In genomic region chr4:133247806-133248449, GRCm38 (mm10) we compare ENCODE assay signal across 13 mouse cellular contexts. TPM values are rescaled to one million over a fixed set of nuclear protein-coding genes. Genes with fewer than 3 reads are reported as not detected.
A peak's percentile ranks its signal among the peaks of the same experiment; 100 is the strongest.
DNase-seq lines count a peak whose midpoint lies in the region; ATAC-seq and TF ChIP-seq lines count a peak whose summit lies in the region.
"Had no signal": no experiment of that assay in that cellular context is flagged by ENCODE, and none has a peak within 500 bp of the region (broad histone marks: within the 10 kb centered on the region; RNA-seq: fewer than 3 reads in every experiment).

No protein-coding gene starts in this region.

- no peak overlapping the region for H3K4me3 ChIP-seq in midbrain, embryonic 11.5 days (ENCODE audit: low read depth, low read length)
- H3K4me3 ChIP-seq in midbrain, embryonic 15.5 days = no peak overlapping the region
- H3K4me3 ChIP-seq in liver, embryonic 15.5 days (replicated peaks) = peak overlapping the region; percentile 17
- no peak overlapping the region for H3K4me3 ChIP-seq in stomach, postnatal 0 days (ENCODE audit: low read depth, low read length)
- H3K4me3 ChIP-seq in midbrain, embryonic 10.5 days = no peak overlapping the region
- H3K4me3 ChIP-seq: intestine, embryonic 15.5 days; midbrain, embryonic 12.5 days had no signal

- DNase-seq in midbrain, embryonic 11.5 days (ENCODE audit: low spot score, missing footprints) = peak; percentile 21
- DNase-seq in stomach, postnatal 0 days (ENCODE audit: low spot score) = peak; percentile 50
- DNase-seq in Muller cell, postnatal 12 days (ENCODE audit: inconsistent ontology term) = no peak
- DNase-seq in midbrain, embryonic 10.5 days (ENCODE audit: low spot score) = no peak
- no peak for DNase-seq in adrenal gland, postnatal 14 days
- DNase-seq: cerebellum, adult 18-20 months; lung, adult 2 months had no signal

- no peaks in the 10 kb centered on the region for H3K9me3 ChIP-seq in midbrain, embryonic 11.5 days (ENCODE audit: control insufficient read depth, low read length)
- no peaks in the 10 kb centered on the region for H3K9me3 ChIP-seq in midbrain, embryonic 15.5 days
- H3K9me3 ChIP-seq in liver, embryonic 15.5 days (replicated peaks) = no peaks in the 10 kb centered on the region
- no peaks in the 10 kb centered on the region for H3K9me3 ChIP-seq in stomach, postnatal 0 days (ENCODE audit: control insufficient read depth, low read length)
- no peaks in the 10 kb centered on the region for H3K9me3 ChIP-seq in midbrain, embryonic 10.5 days (replicated peaks)
- H3K9me3 ChIP-seq: intestine, embryonic 15.5 days; midbrain, embryonic 12.5 days had no signal

- no peak for TF ChIP-seq EP300 in stomach, postnatal 0 days (optimal IDR thresholded peaks at IDR 0.05)

- 77% methylated on average over 13 of the region's 13 CpGs for WGBS in midbrain, embryonic 11.5 days
- 79% methylated on average over 13 of the region's 13 CpGs for WGBS in midbrain, embryonic 15.5 days
- WGBS in liver, embryonic 15.5 days (ENCODE audit: insufficient replicate concordance) = 23% methylated on average over 13 of the region's 13 CpGs
- 67% methylated on average over 13 of the region's 13 CpGs for WGBS in stomach, postnatal 0 days
- WGBS in midbrain, embryonic 10.5 days = 77% methylated on average over 13 of the region's 13 CpGs

- H3K9ac ChIP-seq in midbrain, embryonic 11.5 days (ENCODE audit: low read length) = no peak overlapping the region
- no peak overlapping the region for H3K9ac ChIP-seq in midbrain, embryonic 15.5 days
- H3K9ac ChIP-seq in liver, embryonic 15.5 days = peak overlapping the region; percentile 19; the same call in 1 of the 2 replicates
- no peak overlapping the region for H3K9ac ChIP-seq in stomach, postnatal 0 days (ENCODE audit: low read length)
- H3K9ac ChIP-seq: intestine, embryonic 15.5 days; midbrain, embryonic 12.5 days had no signal

- no peak overlapping the region for H3K4me2 ChIP-seq in midbrain, embryonic 11.5 days
- no peak overlapping the region for H3K4me2 ChIP-seq in midbrain, embryonic 15.5 days
- peak overlapping the region; percentile 59 for H3K4me2 ChIP-seq in liver, embryonic 15.5 days
- no peak overlapping the region for H3K4me2 ChIP-seq in stomach, postnatal 0 days (replicated peaks; ENCODE audit: low read depth)
- H3K4me2 ChIP-seq: intestine, embryonic 15.5 days; midbrain, embryonic 12.5 days had no signal

- H3K27ac ChIP-seq in midbrain, embryonic 11.5 days (ENCODE audit: low read depth, low read length) = no peak overlapping the region
- H3K27ac ChIP-seq in midbrain, embryonic 15.5 days = no peak overlapping the region
- peak overlapping the region; percentile 82 for H3K27ac ChIP-seq in liver, embryonic 15.5 days (replicated peaks)
- H3K27ac ChIP-seq in stomach, postnatal 0 days (replicated peaks) = no peak overlapping the region
- H3K27ac ChIP-seq in midbrain, embryonic 10.5 days (replicated peaks) = no peak overlapping the region
- H3K27ac ChIP-seq: intestine, embryonic 15.5 days; midbrain, embryonic 12.5 days had no signal

- H3K4me1 ChIP-seq in midbrain, embryonic 11.5 days (ENCODE audit: control insufficient read depth, insufficient read depth, low read length) = peaks cover 10% of the 10 kb centered on the region
- peaks cover 11% of the 10 kb centered on the region for H3K4me1 ChIP-seq in midbrain, embryonic 15.5 days
- H3K4me1 ChIP-seq in liver, embryonic 15.5 days (replicated peaks) = peaks cover 76% of the 10 kb centered on the region
- no peaks in the 10 kb centered on the region for H3K4me1 ChIP-seq in stomach, postnatal 0 days (replicated peaks; ENCODE audit: control insufficient read depth, insufficient read depth)
- H3K4me1 ChIP-seq in midbrain, embryonic 10.5 days = peaks cover 32% of the 10 kb centered on the region

- peaks cover 49% of the 10 kb centered on the region for H3K27me3 ChIP-seq in midbrain, embryonic 11.5 days (ENCODE audit: control insufficient read depth, insufficient read depth, low read length)
- peaks cover 78% of the 10 kb centered on the region for H3K27me3 ChIP-seq in midbrain, embryonic 15.5 days (replicated peaks)
- H3K27me3 ChIP-seq in liver, embryonic 15.5 days = peaks cover 78% of the 10 kb centered on the region
- H3K27me3 ChIP-seq in stomach, postnatal 0 days (ENCODE audit: control insufficient read depth, insufficient read depth, low read length) = no peaks in the 10 kb centered on the region
- peaks cover 100% of the 10 kb centered on the region for H3K27me3 ChIP-seq in midbrain, embryonic 10.5 days (ENCODE audit: low read depth, poor library complexity, severe bottlenecking)

- no peaks in the 10 kb centered on the region for H3K36me3 ChIP-seq in midbrain, embryonic 11.5 days (ENCODE audit: control insufficient read depth, insufficient read depth, low read length)
- no peaks in the 10 kb centered on the region for H3K36me3 ChIP-seq in midbrain, embryonic 15.5 days (replicated peaks)
- no peaks in the 10 kb centered on the region for H3K36me3 ChIP-seq in liver, embryonic 15.5 days (replicated peaks)
- H3K36me3 ChIP-seq in stomach, postnatal 0 days (ENCODE audit: control insufficient read depth, insufficient read depth, low read length) = no peaks in the 10 kb centered on the region
- no peaks in the 10 kb centered on the region for H3K36me3 ChIP-seq in midbrain, embryonic 10.5 days
- H3K36me3 ChIP-seq: intestine, embryonic 15.5 days; midbrain, embryonic 12.5 days had no signal

- ATAC-seq in midbrain, embryonic 11.5 days (ENCODE audit: low FRiP score) = no peak
- no peak for ATAC-seq in midbrain, embryonic 15.5 days (replicated peaks)
- peak; percentile 60 for ATAC-seq in common myeloid progenitor, adult 5-6 weeks (replicated peaks; ENCODE audit: low read depth, poor library complexity, severe bottlenecking)
- ATAC-seq in liver, embryonic 15.5 days (ENCODE audit: insufficient read depth) = peak; percentile 95
- ATAC-seq in stomach, postnatal 0 days (ENCODE audit: low FRiP score, low TSS enrichment) = no peak; the same call in 1 of the 2 replicates
- ATAC-seq: intestine, embryonic 15.5 days had no signal

- no peak for TF ChIP-seq CTCF in stomach, postnatal 0 days (IDR thresholded peaks at IDR 0.05; ENCODE audit: low read depth)

RNA-seq across cellular contexts. Expression of gene Map3k6, which starts 7.3 kb away (rescaled TPM):
- polyA plus RNA-seq in midbrain, embryonic 11.5 days (2014; fragmentation: Nextera tagmentation; extraction: Ambion mirVana) = 1.3 and 2.0 TPM in 2 replicates
- polyA plus RNA-seq in midbrain, embryonic 15.5 days (2015; fragmentation: Nextera tagmentation; extraction: Ambion mirVana) = 1.6 and 2.0 TPM in 2 replicates
- total RNA-seq in common myeloid progenitor, adult 5-6 weeks (2017) = 4.9 and 7.2 TPM in 2 replicates
- 2.0 and 2.9 TPM in 2 replicates for polyA plus RNA-seq in liver, embryonic 15.5 days (2015; fragmentation: Nextera tagmentation; extraction: Ambion mirVana)
- 17.6 and 21.5 TPM in 2 replicates for polyA plus RNA-seq in stomach, postnatal 0 days (2015; fragmentation: Nextera tagmentation; extraction: Ambion mirVana)
- polyA plus RNA-seq in midbrain, embryonic 10.5 days (2016; fragmentation: Nextera tagmentation; extraction: Ambion mirVana) = 2.6 and 3.0 TPM in 2 replicates
- 35.3 and 61.4 TPM in 2 replicates for total RNA-seq in adrenal gland, postnatal 14 days (2021)

RNA-seq across cellular contexts. Expression of gene Sytl1, which starts 15.0 kb away (rescaled TPM):
- 0.37 and 0.83 TPM in 2 replicates for polyA plus RNA-seq in midbrain, embryonic 11.5 days (2014; fragmentation: Nextera tagmentation; extraction: Ambion mirVana)
- polyA plus RNA-seq in midbrain, embryonic 15.5 days (2015; fragmentation: Nextera tagmentation; extraction: Ambion mirVana) = 0.56 and 0.65 TPM in 2 replicates
- total RNA-seq in common myeloid progenitor, adult 5-6 weeks (2017) = 0.87 and 3.0 TPM in 2 replicates
- 0.92 and 1.0 TPM in 2 replicates for polyA plus RNA-seq in liver, embryonic 15.5 days (2015; fragmentation: Nextera tagmentation; extraction: Ambion mirVana)
- 93.5 and 109 TPM in 2 replicates for polyA plus RNA-seq in stomach, postnatal 0 days (2015; fragmentation: Nextera tagmentation; extraction: Ambion mirVana)
- polyA plus RNA-seq in midbrain, embryonic 10.5 days (2016; fragmentation: Nextera tagmentation; extraction: Ambion mirVana) = 1.3 and 1.5 TPM in 2 replicates
- total RNA-seq in adrenal gland, postnatal 14 days (2021) = 5.3 and 6.2 TPM in 2 replicates

RNA-seq across cellular contexts. Expression of gene Tmem222, which starts 29.7 kb away (rescaled TPM):
- polyA plus RNA-seq in midbrain, embryonic 11.5 days (2014; fragmentation: Nextera tagmentation; extraction: Ambion mirVana) = 71.2 and 82.0 TPM in 2 replicates
- polyA plus RNA-seq in midbrain, embryonic 15.5 days (2015; fragmentation: Nextera tagmentation; extraction: Ambion mirVana) = 118 and 120 TPM in 2 replicates
- 20.4 and 21.7 TPM in 2 replicates for total RNA-seq in common myeloid progenitor, adult 5-6 weeks (2017)
- 35.8 and 42.3 TPM in 2 replicates for polyA plus RNA-seq in liver, embryonic 15.5 days (2015; fragmentation: Nextera tagmentation; extraction: Ambion mirVana)
- polyA plus RNA-seq in stomach, postnatal 0 days (2015; fragmentation: Nextera tagmentation; extraction: Ambion mirVana) = 51.4 and 53.9 TPM in 2 replicates
- polyA plus RNA-seq in midbrain, embryonic 10.5 days (2016; fragmentation: Nextera tagmentation; extraction: Ambion mirVana) = 91.9 and 92.2 TPM in 2 replicates
- 48.7 and 55.0 TPM in 2 replicates for total RNA-seq in adrenal gland, postnatal 14 days (2021)

RNA-seq across cellular contexts. Expression of gene Gpr3, which starts 35.6 kb away (rescaled TPM):
- 0.10 and 0.55 TPM in 2 replicates for polyA plus RNA-seq in midbrain, embryonic 11.5 days (2014; fragmentation: Nextera tagmentation; extraction: Ambion mirVana)
- 1.3 and 2.0 TPM in 2 replicates for polyA plus RNA-seq in midbrain, embryonic 15.5 days (2015; fragmentation: Nextera tagmentation; extraction: Ambion mirVana)
- not detected in 2 replicates for total RNA-seq in common myeloid progenitor, adult 5-6 weeks (2017)
- not detected in 2 replicates for polyA plus RNA-seq in liver, embryonic 15.5 days (2015; fragmentation: Nextera tagmentation; extraction: Ambion mirVana)
- 0.11 and 0.19 TPM in 2 replicates for polyA plus RNA-seq in stomach, postnatal 0 days (2015; fragmentation: Nextera tagmentation; extraction: Ambion mirVana)
- 0.17 and 0.35 TPM in 2 replicates for polyA plus RNA-seq in midbrain, embryonic 10.5 days (2016; fragmentation: Nextera tagmentation; extraction: Ambion mirVana)
- 0.19 TPM in 2 replicates for total RNA-seq in adrenal gland, postnatal 14 days (2021)
- polyA plus RNA-seq: thymus, postnatal 0 days had no signal

RNA-seq across cellular contexts. Expression of gene Cd164l2, which starts 36.0 kb away (rescaled TPM):
- polyA plus RNA-seq in midbrain, embryonic 11.5 days (2014; fragmentation: Nextera tagmentation; extraction: Ambion mirVana) = 0.23 and 0.47 TPM in 2 replicates
- 3.0 and 5.0 TPM in 2 replicates for polyA plus RNA-seq in midbrain, embryonic 15.5 days (2015; fragmentation: Nextera tagmentation; extraction: Ambion mirVana)
- total RNA-seq in common myeloid progenitor, adult 5-6 weeks (2017) = not detected in 2 replicates
- polyA plus RNA-seq in liver, embryonic 15.5 days (2015; fragmentation: Nextera tagmentation; extraction: Ambion mirVana) = not detected in 2 replicates
- polyA plus RNA-seq in stomach, postnatal 0 days (2015; fragmentation: Nextera tagmentation; extraction: Ambion mirVana) = 5.3 and 6.5 TPM in 2 replicates
- polyA plus RNA-seq in midbrain, embryonic 10.5 days (2016; fragmentation: Nextera tagmentation; extraction: Ambion mirVana) = 0.99 and 1.7 TPM in 2 replicates
- total RNA-seq in adrenal gland, postnatal 14 days (2021) = 2.4 and 5.0 TPM in 2 replicates

Comparison
In these comparisons a context has a peak if more than half of its experiments do, and no peak if none do; other contexts are left out.
1. DNase-seq: peak in midbrain, embryonic 11.5 days (single experiment) and stomach, postnatal 0 days (single experiment); none in Muller cell, postnatal 12 days (single experiment), midbrain, embryonic 10.5 days (single experiment) and adrenal gland, postnatal 14 days (single experiment).
2. ATAC-seq: peak in common myeloid progenitor, adult 5-6 weeks (single experiment) and liver, embryonic 15.5 days (single experiment); none in midbrain, embryonic 11.5 days (single experiment), midbrain, embryonic 15.5 days (single experiment) and stomach, postnatal 0 days (single experiment).
3. RNA of gene Sytl1, which starts 15.0 kb away (polyA plus RNA-seq): 93.5 to 109 TPM in stomach, postnatal 0 days; 1.3 to 1.5 TPM in midbrain, embryonic 10.5 days, 0.92 to 1.0 TPM in liver, embryonic 15.5 days, 0.56 to 0.65 TPM in midbrain, embryonic 15.5 days and 0.37 to 0.83 TPM in midbrain, embryonic 11.5 days; every median in the first group is over 10 times any median in the second.